ENCODE assay signal across 8 mouse cellular contexts in genomic region chr4:116807197-116808129, GRCm38 (mm10). TPM values are rescaled to one million over a fixed set of nuclear protein-coding genes. Genes with fewer than 3 reads are reported as not detected.
DNase-seq lines count a peak whose midpoint lies in the region; ATAC-seq and TF ChIP-seq lines count a peak whose summit lies in the region.

Gene Toe1 (minus strand): TSS chr4:116807640.
Gene Mutyh (plus strand): TSS chr4:116807723.

- H3K27ac ChIP-seq in forebrain, embryonic 13.5 days: peak within 1 kb of the TSS; percentile 84
- peak within 1 kb of the TSS; percentile 82 for H3K27ac ChIP-seq in liver, postnatal 0 days (ENCODE audit: low read depth)
- H3K27ac ChIP-seq in neural tube, embryonic 14.5 days (ENCODE audit: low read depth, low read length): peak within 1 kb of the TSS; percentile 94

- peaks cover 67% of the 10 kb centered on the region for H3K36me3 ChIP-seq in E14TG2a.4 (ENCODE audit: insufficient read depth, low read length)
- H3K36me3 ChIP-seq in forebrain, embryonic 13.5 days (ENCODE audit: poor library complexity, severe bottlenecking): peaks cover 35% of the 10 kb centered on the region
- H3K36me3 ChIP-seq in liver, postnatal 0 days (replicated peaks; ENCODE audit: insufficient read depth, low read length): peaks cover 34% of the 10 kb centered on the region
- H3K36me3 ChIP-seq in neural tube, embryonic 14.5 days (ENCODE audit: control insufficient read depth, insufficient read depth, low read length): peaks cover 24% of the 10 kb centered on the region

- no peaks in the 10 kb centered on the region for H3K27me3 ChIP-seq in E14TG2a.4 (ENCODE audit: insufficient read depth, low read length)
- H3K27me3 ChIP-seq in forebrain, embryonic 13.5 days: no peaks in the 10 kb centered on the region
- no peaks in the 10 kb centered on the region for H3K27me3 ChIP-seq in liver, postnatal 0 days (ENCODE audit: insufficient read depth, low read length)
- no peaks in the 10 kb centered on the region for H3K27me3 ChIP-seq in neural tube, embryonic 14.5 days (ENCODE audit: control insufficient read depth, insufficient read depth, low read length)

- H3K4me2 ChIP-seq in forebrain, embryonic 13.5 days: peak within 1 kb of the TSS; percentile 69
- H3K4me2 ChIP-seq in liver, postnatal 0 days (ENCODE audit: low read depth, low read length): peak within 1 kb of the TSS; percentile 84
- H3K4me2 ChIP-seq in neural tube, embryonic 14.5 days (ENCODE audit: low read depth, low read length): peak within 1 kb of the TSS; percentile 68

- DNase-seq in c-Kit-positive CD71-positive TER-119-positive erythroid progenitor cells, embryonic 14.5 days (ENCODE audit: low spot score): peak; percentile 95
- peak; percentile 95 to 96 for DNase-seq in heart, postnatal 10 days
- peak; percentile 85 for DNase-seq in large intestine, adult 2 months (ENCODE audit: low read depth, low spot score)
- DNase-seq in liver, postnatal 0 days: peak; percentile 98
- DNase-seq in testis, postnatal 10 days (ENCODE audit: low spot score): peak; percentile 97

- peak within 1 kb of the TSS; percentile 94 for H3K4me3 ChIP-seq in E14TG2a.4 (replicated peaks; ENCODE audit: low read length)
- H3K4me3 ChIP-seq in forebrain, embryonic 13.5 days: peak within 1 kb of the TSS; percentile 66
- H3K4me3 ChIP-seq in liver, postnatal 0 days (ENCODE audit: low read depth, low read length): peak within 1 kb of the TSS; percentile 71
- peak within 1 kb of the TSS; percentile 77 for H3K4me3 ChIP-seq in neural tube, embryonic 14.5 days (ENCODE audit: low read depth, low read length)

- no peak for TF ChIP-seq CTCF in E14TG2a.4 (conservative IDR thresholded peaks at IDR 0.05; ENCODE audit: low read length)
- no peak for TF ChIP-seq CTCF in liver, postnatal 0 days (IDR thresholded peaks at IDR 0.05; ENCODE audit: low read depth)

- peaks cover 78% of the 10 kb centered on the region for H3K4me1 ChIP-seq in E14TG2a.4 (replicated peaks; ENCODE audit: low read depth, low read length)
- peaks cover 10% of the 10 kb centered on the region for H3K4me1 ChIP-seq in forebrain, embryonic 13.5 days
- H3K4me1 ChIP-seq in liver, postnatal 0 days (ENCODE audit: insufficient read depth): peaks cover 7% of the 10 kb centered on the region
- peaks cover 10% of the 10 kb centered on the region for H3K4me1 ChIP-seq in neural tube, embryonic 14.5 days (ENCODE audit: control insufficient read depth, insufficient read depth, low read length)

- intact Hi-C loops in heart, postnatal 10 days (cut with DNase I): no loop called here

- ATAC-seq in forebrain, embryonic 13.5 days: peak; percentile 97
- ATAC-seq in liver, postnatal 0 days: peak; percentile 99
- ATAC-seq in neural tube, embryonic 14.5 days (ENCODE audit: low read depth): peak; percentile 98

- TF ChIP-seq EP300 in liver, postnatal 0 days (IDR thresholded peaks at IDR 0.05; ENCODE audit: low read depth): no peak

- peak within 1 kb of the TSS; percentile 66 for H3K9ac ChIP-seq in forebrain, embryonic 13.5 days
- peak within 1 kb of the TSS; percentile 65 for H3K9ac ChIP-seq in liver, postnatal 0 days (replicated peaks)
- H3K9ac ChIP-seq in neural tube, embryonic 14.5 days (replicated peaks; ENCODE audit: low read depth, low read length): peak within 1 kb of the TSS; percentile 80

- H3K9me3 ChIP-seq in E14TG2a.4 (ENCODE audit: low read length): no peaks in the 10 kb centered on the region
- no peaks in the 10 kb centered on the region for H3K9me3 ChIP-seq in forebrain, embryonic 13.5 days (replicated peaks)
- H3K9me3 ChIP-seq in liver, postnatal 0 days (ENCODE audit: low read length): no peaks in the 10 kb centered on the region
- no peaks in the 10 kb centered on the region for H3K9me3 ChIP-seq in neural tube, embryonic 14.5 days (ENCODE audit: control insufficient read depth, low read length)

- WGBS in forebrain, embryonic 13.5 days: under 1% methylated on average over 58 of the region's 58 CpGs
- whole genome bisulfite sequencing in large intestine, adult 2 months: under 1% methylated on average over 58 of the region's 58 CpGs
- 1% methylated on average over 58 of the region's 58 CpGs for WGBS in liver, postnatal 0 days (ENCODE audit: insufficient replicate concordance)
- WGBS in neural tube, embryonic 14.5 days: under 1% methylated on average over 58 of the region's 58 CpGs

RNA-seq across cellular contexts. Expression of gene Toe1, which starts in this region (rescaled TPM):
- polyA plus RNA-seq in forebrain, embryonic 13.5 days (2015; fragmentation: Nextera tagmentation; extraction: Ambion mirVana): 31.7 and 32.6 TPM in 2 replicates
- 10 to 100 TPM; 13.2 to 13.6 TPM for total RNA-seq in heart, postnatal 10 days (2021)
- polyA plus RNA-seq in large intestine, adult 2 months (2012; rRNA removed): 22.0 and 24.9 TPM in 2 replicates
- polyA plus RNA-seq in liver, postnatal 0 days (2015; fragmentation: Nextera tagmentation; extraction: Ambion mirVana): 9.2 and 9.3 TPM in 2 replicates
- polyA plus RNA-seq in neural tube, embryonic 14.5 days (2014; fragmentation: Nextera tagmentation; extraction: Ambion mirVana): 28.8 and 29.5 TPM in 2 replicates

RNA-seq across cellular contexts. Expression of gene Mutyh, which starts in this region (rescaled TPM):
- polyA plus RNA-seq in forebrain, embryonic 13.5 days (2015; fragmentation: Nextera tagmentation; extraction: Ambion mirVana): 14.8 and 16.6 TPM in 2 replicates
- 1 to 10 TPM; 1.7 to 1.9 TPM for total RNA-seq in heart, postnatal 10 days (2021)
- polyA plus RNA-seq in large intestine, adult 2 months (2012; rRNA removed): 4.7 and 5.6 TPM in 2 replicates
- 1.4 and 1.7 TPM in 2 replicates for polyA plus RNA-seq in liver, postnatal 0 days (2015; fragmentation: Nextera tagmentation; extraction: Ambion mirVana)
- 4.8 and 7.0 TPM in 2 replicates for polyA plus RNA-seq in neural tube, embryonic 14.5 days (2014; fragmentation: Nextera tagmentation; extraction: Ambion mirVana)

Comparison
In these comparisons a context has a peak if more than half of its experiments do, and no peak if none do; other contexts are left out.
1. Peak in every context shown above with its lines: DNase-seq, ATAC-seq, H3K4me3 ChIP-seq and H3K27ac ChIP-seq.